Mouse (Mus musculus) brain, embryonic 14.5 days (tissue): Measurements from ENCODE around the gene Gm27029.

Source experiments
- CTCF ChIP-seq: fragments of 200-500 bp; IDR thresholded peaks from 2 replicates; pipeline ENCODE4 v1.5.1; 2012; ENCODE audit warnings: inconsistent platforms, mild to moderate bottlenecking, moderate library complexity, borderline replicate concordance; ENCODE audit not compliant: insufficient read depth, insufficient read length; ENCODE audit errors: extremely low read depth
- POLR2A ChIP-seq: fragments of 200-500 bp; IDR thresholded peaks from 2 replicates; pipeline ENCODE4 v1.6.1; 2012; ENCODE audit warnings: mild to moderate bottlenecking, inconsistent platforms, borderline replicate concordance; ENCODE audit not compliant: poor library complexity, insufficient read depth, insufficient read length, severe bottlenecking; ENCODE audit errors: extremely low read depth

GRCm38 (mm10) chr11:101357505-101358182 lies 67.0 kb downstream of the Gm27029 start:
- TF ChIP-seq CTCF, result no peak
- TF ChIP-seq POLR2A, result no peak
